Mouse (Mus musculus): Measurements from ENCODE around the gene Naalad2. TPM values are rescaled to one million over a fixed set of nuclear protein-coding genes. Genes with fewer than 3 reads are reported as not detected.

Naalad2 gene
- polyA plus RNA-seq, 1 experiment from 2014 or later, result 4.5 TPM

- Histone ChIP-seq H3K4me1 (ENCODE audit: control insufficient read depth in 2 of 2, insufficient read depth in 2 of 2, low read length in 2 of 2) (no peaks in the 10 kb centered on the region), H3K27ac (replicated peaks in 1 of 2; ENCODE audit: control insufficient read depth in 1 of 2, insufficient read depth in 1 of 2, low read depth in 2 of 2, low read length in 2 of 2) (no peak overlapping the region), H3K4me2 (ENCODE audit: low read length) (no peak overlapping the region), H3K9me3 (ENCODE audit: control insufficient read depth, low read length) (no peaks in the 10 kb centered on the region), H3K27me3 (ENCODE audit: control insufficient read depth, insufficient read depth, low read length) (no peaks in the 10 kb centered on the region), H3K9ac (ENCODE audit: low read length) (no peak overlapping the region), H3K4me3 (ENCODE audit: control insufficient read depth in 1 of 2, insufficient read depth in 1 of 2, low read depth in 1 of 2, low read length in 2 of 2) (no peak overlapping the region), H3K36me3 (ENCODE audit: control insufficient read depth, insufficient read depth, low read length) (no peaks in the 10 kb centered on the region)
- 43% methylated on average over 2 of the region's 2 CpGs for WGBS
- ATAC-seq (ENCODE audit: insufficient number of reproducible peaks, insufficient read depth, low FRiP score, low read depth), result no peak
Observed at GRCm38 (mm10) chr9:18276844-18277243, 126.0 kb downstream of the Naalad2 start.

- 67% methylated on average over 1 of the region's 1 CpGs for WGBS
- no peak overlapping the region for H3K9ac ChIP-seq (ENCODE audit: low read length)
- no peaks in the 10 kb centered on the region for H3K27me3 ChIP-seq (ENCODE audit: control insufficient read depth, insufficient read depth, low read length)
- no peaks in the 10 kb centered on the region for H3K9me3 ChIP-seq (ENCODE audit: control insufficient read depth, low read length)
- no peak overlapping the region for H3K27ac ChIP-seq (replicated peaks in 1 of 2; ENCODE audit: control insufficient read depth in 1 of 2, insufficient read depth in 1 of 2, low read depth in 2 of 2, low read length in 2 of 2)
- ATAC-seq (ENCODE audit: insufficient number of reproducible peaks, insufficient read depth, low FRiP score, low read depth), result no peak
- H3K4me3 ChIP-seq (ENCODE audit: control insufficient read depth in 1 of 2, insufficient read depth in 1 of 2, low read depth in 1 of 2, low read length in 2 of 2), result no peak overlapping the region
- no peak overlapping the region for H3K4me2 ChIP-seq (ENCODE audit: low read length)
- no peaks in the 10 kb centered on the region for H3K36me3 ChIP-seq (ENCODE audit: control insufficient read depth, insufficient read depth, low read length)
- H3K4me1 ChIP-seq (ENCODE audit: control insufficient read depth in 2 of 2, insufficient read depth in 2 of 2, low read length in 2 of 2), result no peaks in the 10 kb centered on the region
Observed at GRCm38 (mm10) chr9:18275901-18276300, 126.9 kb downstream of the Naalad2 start.

Other genes with a start within 250 kb of the Naalad2 start
- gene Chordc1, start 110.9 kb downstream of the Naalad2 start, polyA plus RNA-seq (2014; fragmentation: Nextera tagmentation; extraction: Ambion mirVana), result 73.2 and 76.9 TPM in 2 replicates
- gene Ubtfl1, start 1.4 kb upstream of the Naalad2 start, polyA plus RNA-seq (2014; fragmentation: Nextera tagmentation; extraction: Ambion mirVana), result not detected in 2 replicates
- gene Mbd3l2, start 27.7 kb upstream of the Naalad2 start, polyA plus RNA-seq (2014; fragmentation: Nextera tagmentation; extraction: Ambion mirVana), result not detected in 2 replicates
- gene Zfp558, start 75.3 kb upstream of the Naalad2 start, polyA plus RNA-seq (2014; fragmentation: Nextera tagmentation; extraction: Ambion mirVana), result 4.2 TPM in 2 replicates
- not detected in 2 replicates for gene Mbd3l1, start 75.4 kb upstream of the Naalad2 start, polyA plus RNA-seq (2014; fragmentation: Nextera tagmentation; extraction: Ambion mirVana)

Data from heart, embryonic 14.5 days (tissue).